Mouse (Mus musculus): ENCODE results near the gene Skor1.

- TF ChIP-seq TCF12 (IDR thresholded peaks at IDR 0.05; ENCODE audit: insufficient read depth, poor library complexity, severe bottlenecking) (no peak), E2F4 (IDR thresholded peaks at IDR 0.05; ENCODE audit: insufficient read depth) (no peak), POLR2A (IDR thresholded peaks at IDR 0.05; ENCODE audit: insufficient read length, low read depth) (no peak), MAX (IDR thresholded peaks at IDR 0.05; ENCODE audit: low read depth) (no peak), SRF (IDR thresholded peaks at IDR 0.05; ENCODE audit: control insufficient read depth, insufficient read length, low read depth) (no peak), USF1 (IDR thresholded peaks at IDR 0.05; ENCODE audit: low read depth) (no peak), CEBPB (IDR thresholded peaks at IDR 0.05; ENCODE audit: insufficient read depth, poor library complexity, severe bottlenecking) (no peak), MYOD1 (IDR thresholded peaks at IDR 0.05; ENCODE audit: control insufficient read depth in 1 of 3, insufficient read length in 2 of 3, low read depth in 2 of 3) (no peak), REST (IDR thresholded peaks at IDR 0.05; ENCODE audit: insufficient read depth, insufficient read length) (no peak), MYOG (IDR thresholded peaks at IDR 0.05; ENCODE audit: control insufficient read depth in 1 of 3, insufficient read depth in 1 of 3, insufficient read length in 2 of 3, low read depth in 2 of 3) (no peak)
Observed at GRCm38 (mm10) chr9:63091101-63091921, 57.5 kb downstream of the Skor1 start.

All from myocyte (in vitro differentiated cells).